Mouse (Mus musculus): ENCODE results near the gene Mgat4a. TPM values are rescaled to one million over a fixed set of nuclear protein-coding genes. Genes with fewer than 3 reads are reported as not detected.
A peak's percentile ranks its signal among the peaks of the same experiment; 100 is the strongest.

Gene Mgat4a
- total and polyA plus RNA-seq, 2 experiments from 2014 or later: 8.2 to 23.4 TPM

DNA sequence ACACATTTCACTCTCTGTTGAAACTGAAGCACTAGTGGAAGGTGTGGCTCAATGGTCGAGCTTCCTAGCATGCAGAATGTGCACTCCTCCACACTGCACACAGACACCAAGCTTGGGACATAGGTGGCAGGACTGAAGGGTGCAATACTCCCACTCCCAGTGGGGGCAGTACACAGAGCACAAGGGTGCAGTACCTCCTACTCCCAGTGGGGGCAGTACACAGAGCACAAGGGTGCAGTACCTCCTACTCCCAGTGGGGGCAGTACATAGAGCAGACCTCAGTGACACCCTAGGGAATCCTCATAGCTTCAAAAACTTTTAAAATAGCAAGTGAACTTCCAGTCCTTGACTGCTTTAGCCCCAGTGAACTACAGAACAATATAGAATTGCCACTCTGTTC, 121.4 kb downstream of the Mgat4a start:
- DNase-seq (peak; percentile 35), ATAC-seq (peak; percentile 86)
- Histone ChIP-seq H3K4me2 (ENCODE audit: low read depth) (no peak overlapping the region), H3K4me3 (ENCODE audit: low read depth, low read length) (no peak overlapping the region), H3K36me3 (ENCODE audit: insufficient read depth) (peaks cover 25% of the 10 kb centered on the region), H3K9me3 (ENCODE audit: low read length) (0 out of 2 replicates have a peak, but pooled peaks cover 4% of the 10 kb centered on the region), H3K27ac (ENCODE audit: low read depth, low read length) (no peak overlapping the region), H3K27me3 (ENCODE audit: insufficient read depth, low read length) (no peaks in the 10 kb centered on the region), H3K9ac (no peak overlapping the region), H3K4me1 (ENCODE audit: insufficient read depth) (no peaks in the 10 kb centered on the region)
- peak; percentile 99 for TF ChIP-seq CTCF (IDR thresholded peaks at IDR 0.05; ENCODE audit: low read depth)
- WGBS: 100% methylated on average over 1 of the region's 1 CpGs

DNA sequence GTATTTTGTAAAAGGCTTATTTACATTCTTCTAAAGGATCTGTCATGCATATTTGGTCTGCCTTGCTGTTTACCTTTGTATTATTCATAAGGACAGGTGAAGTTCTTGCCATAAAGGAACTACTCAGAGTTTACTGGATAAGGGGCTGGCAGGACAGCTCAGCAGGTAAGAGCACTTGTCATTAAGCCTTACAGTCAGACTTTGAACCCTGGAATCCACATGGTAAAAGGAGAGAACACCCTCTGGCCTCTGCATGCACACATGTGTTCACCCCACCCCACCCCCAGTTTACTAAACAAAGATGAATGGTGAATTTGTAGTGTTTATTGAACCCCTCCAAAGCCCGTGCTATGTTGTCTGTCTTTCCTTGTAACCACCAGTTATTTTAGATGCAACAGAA, 125.4 kb downstream of the Mgat4a start:
- Histone ChIP-seq H3K4me1 (ENCODE audit: insufficient read depth) (no peaks in the 10 kb centered on the region), H3K4me3 (ENCODE audit: low read depth, low read length) (no peak overlapping the region), H3K9me3 (ENCODE audit: low read length) (no peaks in the 10 kb centered on the region), H3K27ac (ENCODE audit: low read depth, low read length) (no peak overlapping the region), H3K27me3 (ENCODE audit: insufficient read depth, low read length) (no peaks in the 10 kb centered on the region), H3K9ac (no peak overlapping the region), H3K36me3 (ENCODE audit: insufficient read depth) (peaks cover 15% of the 10 kb centered on the region), H3K4me2 (ENCODE audit: low read depth) (no peak overlapping the region)
- ATAC-seq: no peak
- DNase-seq: no peak
- 83% methylated on average over 1 of the region's 1 CpGs for WGBS
- no peak for TF ChIP-seq CTCF (IDR thresholded peaks at IDR 0.05; ENCODE audit: low read depth)

DNA sequence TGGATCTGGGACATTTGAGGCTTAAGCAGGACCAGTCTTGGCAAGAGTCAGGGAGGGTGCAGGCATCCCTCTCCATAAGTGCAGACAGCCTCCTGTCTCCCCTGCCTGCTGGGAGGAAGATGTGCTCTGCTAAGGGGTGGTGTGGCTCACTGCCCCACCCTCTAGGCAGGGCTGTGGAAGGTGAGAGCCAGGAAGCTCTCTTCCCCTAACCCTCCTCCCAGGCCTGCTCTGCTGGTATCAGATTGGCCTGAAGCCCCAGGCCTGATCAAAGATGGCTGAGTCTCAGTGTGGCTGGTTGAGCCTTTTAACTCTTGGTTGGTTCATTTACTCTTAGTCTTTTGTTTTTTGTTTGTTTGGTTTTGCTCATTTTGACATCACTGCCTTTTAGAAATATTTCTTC, 131.2 kb downstream of the Mgat4a start:
- H3K27ac ChIP-seq (ENCODE audit: low read depth, low read length): no peak overlapping the region
- no peak overlapping the region for H3K9ac ChIP-seq
- ATAC-seq: no peak
- no peak for TF ChIP-seq CTCF (IDR thresholded peaks at IDR 0.05; ENCODE audit: low read depth)
- no peaks in the 10 kb centered on the region for H3K9me3 ChIP-seq (ENCODE audit: low read length)
- no peak for DNase-seq
- no peak overlapping the region for H3K4me3 ChIP-seq (ENCODE audit: low read depth, low read length)
- H3K4me1 ChIP-seq (ENCODE audit: insufficient read depth): no peaks in the 10 kb centered on the region
- no peak overlapping the region for H3K4me2 ChIP-seq (ENCODE audit: low read depth)
- peaks cover 20% of the 10 kb centered on the region for H3K36me3 ChIP-seq (ENCODE audit: insufficient read depth)
- no peaks in the 10 kb centered on the region for H3K27me3 ChIP-seq (ENCODE audit: insufficient read depth, low read length)

DNA sequence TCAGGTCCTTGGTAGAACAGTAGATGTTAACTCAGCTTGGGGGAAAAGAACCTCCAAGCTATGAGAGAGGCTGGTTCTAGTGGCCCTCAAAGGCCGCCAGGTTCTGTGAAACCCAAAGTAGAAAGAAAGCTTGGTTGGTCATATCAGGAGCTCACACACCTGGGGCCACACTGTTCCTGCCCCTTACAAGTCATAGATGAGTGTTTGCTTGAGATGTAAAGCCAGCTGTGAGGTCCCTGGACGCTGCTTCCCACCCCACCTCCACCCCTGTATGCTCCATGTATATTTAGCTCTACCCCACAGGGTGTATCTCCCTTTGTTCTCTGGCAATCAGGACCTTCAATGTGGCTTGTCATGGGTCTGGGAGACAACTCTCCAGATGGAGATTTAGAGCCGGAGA, 132.1 kb downstream of the Mgat4a start:
- WGBS: 82% methylated on average over 3 of the region's 3 CpGs
- Histone ChIP-seq H3K4me1 (ENCODE audit: insufficient read depth) (no peaks in the 10 kb centered on the region), H3K27me3 (ENCODE audit: insufficient read depth, low read length) (no peaks in the 10 kb centered on the region), H3K9ac (no peak overlapping the region), H3K4me3 (ENCODE audit: low read depth, low read length) (no peak overlapping the region), H3K9me3 (ENCODE audit: low read length) (no peaks in the 10 kb centered on the region), H3K36me3 (ENCODE audit: insufficient read depth) (peaks cover 23% of the 10 kb centered on the region), H3K27ac (ENCODE audit: low read depth, low read length) (no peak overlapping the region), H3K4me2 (ENCODE audit: low read depth) (no peak overlapping the region)
- no peak for TF ChIP-seq CTCF (IDR thresholded peaks at IDR 0.05; ENCODE audit: low read depth)
- no peak for DNase-seq
- ATAC-seq: no peak

DNA sequence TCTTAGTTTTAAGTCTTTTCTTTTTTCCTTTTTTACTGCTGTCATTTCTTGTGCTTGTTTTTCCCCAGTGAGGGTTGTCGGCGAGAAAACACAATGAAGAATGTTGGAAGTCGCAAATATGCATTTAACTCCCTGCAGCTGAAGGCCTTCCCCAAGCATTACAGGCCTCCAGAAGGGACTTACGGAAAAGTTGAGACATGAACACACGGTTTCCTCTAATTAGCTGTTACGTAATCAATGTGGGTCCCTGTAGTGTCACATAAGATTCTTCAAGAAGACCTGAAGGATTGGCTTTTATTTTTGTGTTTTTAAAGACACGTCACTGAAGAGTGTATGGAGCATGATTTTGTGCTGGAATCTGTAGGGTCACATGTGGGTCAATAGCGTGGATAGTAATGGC, 132.8 kb downstream of the Mgat4a start:
- no peak for TF ChIP-seq CTCF (IDR thresholded peaks at IDR 0.05; ENCODE audit: low read depth)
- H3K4me1 ChIP-seq (ENCODE audit: insufficient read depth): no peaks in the 10 kb centered on the region
- no peak overlapping the region for H3K27ac ChIP-seq (ENCODE audit: low read depth, low read length)
- ATAC-seq: no peak
- H3K4me3 ChIP-seq (ENCODE audit: low read depth, low read length): no peak overlapping the region
- WGBS: 90% methylated on average over 8 of the region's 8 CpGs
- no peak overlapping the region for H3K4me2 ChIP-seq (ENCODE audit: low read depth)
- no peak overlapping the region for H3K9ac ChIP-seq
- H3K9me3 ChIP-seq (ENCODE audit: low read length): no peaks in the 10 kb centered on the region
- no peak for DNase-seq
- H3K36me3 ChIP-seq (ENCODE audit: insufficient read depth): peaks cover 23% of the 10 kb centered on the region
- no peaks in the 10 kb centered on the region for H3K27me3 ChIP-seq (ENCODE audit: insufficient read depth, low read length)

DNA sequence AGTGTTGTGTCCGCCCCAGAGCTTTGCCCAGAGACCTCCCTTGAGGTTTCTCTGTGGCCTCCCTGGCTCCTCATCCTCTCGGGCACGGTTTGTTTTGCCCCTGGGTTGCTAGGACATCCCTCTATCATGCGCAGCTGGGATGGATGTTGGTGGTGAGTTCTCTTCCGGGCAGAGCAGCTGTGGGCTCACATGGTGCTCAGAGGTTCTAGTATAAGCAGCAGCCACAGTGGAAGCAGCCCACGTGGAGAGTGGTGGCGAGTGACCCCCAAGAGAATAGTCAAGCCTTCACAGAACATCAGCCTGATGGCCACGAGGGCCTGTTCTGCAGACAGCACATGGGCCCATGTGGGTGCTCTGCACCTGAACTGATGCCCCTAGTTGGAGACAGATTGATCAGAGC, 133.6 kb downstream of the Mgat4a start:
- DNase-seq (no peak), ATAC-seq (no peak)
- Histone ChIP-seq H3K36me3 (ENCODE audit: insufficient read depth) (peaks cover 30% of the 10 kb centered on the region), H3K27ac (ENCODE audit: low read depth, low read length) (no peak overlapping the region), H3K9ac (no peak overlapping the region), H3K27me3 (ENCODE audit: insufficient read depth, low read length) (no peaks in the 10 kb centered on the region), H3K4me1 (ENCODE audit: insufficient read depth) (no peaks in the 10 kb centered on the region), H3K9me3 (ENCODE audit: low read length) (no peaks in the 10 kb centered on the region), H3K4me2 (ENCODE audit: low read depth) (no peak overlapping the region), H3K4me3 (ENCODE audit: low read depth, low read length) (no peak overlapping the region)
- TF ChIP-seq CTCF (IDR thresholded peaks at IDR 0.05; ENCODE audit: low read depth): no peak
- 89% methylated on average over 8 of the region's 8 CpGs for WGBS

DNA sequence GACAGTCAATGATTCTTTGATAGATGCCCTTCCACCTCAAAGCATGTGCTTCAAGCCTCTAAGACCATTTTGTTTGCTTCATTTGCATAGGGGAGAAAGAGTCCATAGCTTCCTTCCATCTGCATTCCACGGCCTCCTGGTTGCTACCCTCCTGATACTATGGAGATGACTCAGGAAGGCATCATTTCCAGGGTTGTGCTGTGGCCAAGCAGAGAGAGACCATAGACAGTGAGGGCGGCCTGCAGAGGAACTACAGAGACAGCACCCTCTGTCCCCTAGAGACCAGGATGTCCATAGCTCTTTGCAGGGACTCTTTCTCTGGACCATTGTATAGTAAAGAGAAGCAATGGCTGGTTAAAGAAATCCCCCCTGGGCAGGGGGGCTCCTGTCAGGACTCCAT, 135.7 kb downstream of the Mgat4a start:
- Histone ChIP-seq H3K4me1 (ENCODE audit: insufficient read depth) (no peaks in the 10 kb centered on the region), H3K9me3 (ENCODE audit: low read length) (no peaks in the 10 kb centered on the region), H3K4me3 (ENCODE audit: low read depth, low read length) (no peak overlapping the region), H3K27me3 (ENCODE audit: insufficient read depth, low read length) (no peaks in the 10 kb centered on the region), H3K27ac (ENCODE audit: low read depth, low read length) (no peak overlapping the region), H3K4me2 (ENCODE audit: low read depth) (no peak overlapping the region), H3K9ac (no peak overlapping the region), H3K36me3 (ENCODE audit: insufficient read depth) (peaks cover 40% of the 10 kb centered on the region)
- WGBS: 77% methylated on average over 2 of the region's 2 CpGs
- DNase-seq (no peak), ATAC-seq (no peak)
- TF ChIP-seq CTCF (IDR thresholded peaks at IDR 0.05; ENCODE audit: low read depth): no peak

DNA sequence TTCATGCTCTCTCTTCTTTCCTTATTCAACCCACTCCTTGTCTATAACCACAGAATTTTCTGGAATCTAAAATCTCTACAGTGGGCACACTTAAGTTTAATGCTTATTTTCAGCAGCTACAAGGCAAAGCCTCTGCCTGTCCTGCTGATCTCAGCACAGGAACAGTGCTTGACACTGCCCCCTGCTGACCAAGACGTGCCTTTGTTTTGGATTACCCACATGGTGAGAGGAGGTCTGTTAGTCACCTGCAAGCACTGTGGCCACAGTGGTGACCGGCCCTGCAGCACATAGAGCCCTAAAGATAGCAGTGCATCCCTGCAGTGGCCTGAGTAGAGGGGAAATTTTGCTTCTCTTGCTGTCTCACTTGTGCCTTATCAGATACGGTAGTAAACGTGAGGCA, 139.1 kb downstream of the Mgat4a start:
- WGBS: 58% methylated on average over 4 of the region's 4 CpGs
- Histone ChIP-seq H3K9ac (no peak overlapping the region), H3K9me3 (ENCODE audit: low read length) (no peaks in the 10 kb centered on the region), H3K4me2 (ENCODE audit: low read depth) (no peak overlapping the region), H3K27me3 (ENCODE audit: insufficient read depth, low read length) (no peaks in the 10 kb centered on the region), H3K4me3 (ENCODE audit: low read depth, low read length) (no peak overlapping the region), H3K4me1 (ENCODE audit: insufficient read depth) (no peaks in the 10 kb centered on the region), H3K27ac (ENCODE audit: low read depth, low read length) (no peak overlapping the region), H3K36me3 (ENCODE audit: insufficient read depth) (peaks cover 55% of the 10 kb centered on the region)
- peak; percentile 73 for DNase-seq
- ATAC-seq: peak; percentile 58
- TF ChIP-seq CTCF (IDR thresholded peaks at IDR 0.05; ENCODE audit: low read depth): peak; percentile 77
